Mouse (Mus musculus): Measurements from ENCODE around the gene Zfp53. TPM values are rescaled to one million over a fixed set of nuclear protein-coding genes. Genes with fewer than 3 reads are reported as not detected.
"Not testable (repeated sequence)": the region's sequence is repeated elsewhere in the genome, so short reads cannot be mapped to it uniquely, and the experiment has no call there.

The Zfp53 gene
- polyA plus RNA-seq, 1 experiment from 2014 or later = 10.1 TPM

- not testable (repeated sequence) for ATAC-seq (ENCODE audit: insufficient number of reproducible peaks, low FRiP score, low TSS enrichment, low read depth); H3K4me2 ChIP-seq (replicated peaks); H3K9me3 ChIP-seq (replicated peaks); H3K27me3 ChIP-seq; H3K9ac ChIP-seq; H3K4me3 ChIP-seq (replicated peaks); H3K4me1 ChIP-seq; H3K36me3 ChIP-seq; H3K27ac ChIP-seq (replicated peaks)
- WGBS = 61% methylated on average over 9 of the region's 10 CpGs
Measured at GRCm38 (mm10) chr17:21478103-21478777, 10.6 kb upstream of the Zfp53 start.

DNA sequence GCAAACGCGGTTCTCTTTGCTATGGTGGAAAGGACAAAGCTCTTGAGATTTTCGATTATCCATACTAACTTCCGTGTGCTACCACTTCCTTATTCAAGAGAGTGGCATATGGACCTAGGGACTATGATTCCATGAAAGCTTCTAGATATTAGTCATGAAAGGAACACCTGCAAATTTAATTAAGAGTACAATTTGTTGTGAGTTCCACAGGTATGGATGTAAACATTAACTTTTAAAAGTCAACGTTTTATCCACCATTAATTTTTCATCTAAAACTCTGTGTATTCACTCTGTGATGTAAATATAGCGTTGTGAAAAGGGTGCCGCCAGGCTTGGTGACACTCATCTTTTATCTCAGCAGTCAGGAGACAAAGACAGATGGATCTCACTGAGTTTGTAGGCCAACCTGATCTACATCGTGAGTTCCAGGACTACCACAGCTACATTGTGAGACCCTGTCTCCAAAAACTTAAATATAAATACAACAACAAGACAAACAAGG is 753 bp downstream of the Zfp53 start:
- no peak for ATAC-seq (ENCODE audit: insufficient number of reproducible peaks, low FRiP score, low TSS enrichment, low read depth)
- Histone ChIP-seq H3K4me3 (replicated peaks) (peak overlapping the region; percentile 90), H3K27me3 (no peaks in the 10 kb centered on the region), H3K9ac (peak overlapping the region; percentile 72; the same call in 1 of the 2 replicates), H3K9me3 (replicated peaks) (no peaks in the 10 kb centered on the region), H3K27ac (replicated peaks) (0 out of 2 replicates have a peak overlapping the region, but pooled peaks have one; percentile 84), H3K4me1 (no peaks in the 10 kb centered on the region), H3K36me3 (peaks cover 9% of the 10 kb centered on the region; the same call in 1 of the 2 replicates), H3K4me2 (replicated peaks) (peak overlapping the region; percentile 69)
- 19% methylated on average over 8 of the region's 8 CpGs for WGBS

DNA sequence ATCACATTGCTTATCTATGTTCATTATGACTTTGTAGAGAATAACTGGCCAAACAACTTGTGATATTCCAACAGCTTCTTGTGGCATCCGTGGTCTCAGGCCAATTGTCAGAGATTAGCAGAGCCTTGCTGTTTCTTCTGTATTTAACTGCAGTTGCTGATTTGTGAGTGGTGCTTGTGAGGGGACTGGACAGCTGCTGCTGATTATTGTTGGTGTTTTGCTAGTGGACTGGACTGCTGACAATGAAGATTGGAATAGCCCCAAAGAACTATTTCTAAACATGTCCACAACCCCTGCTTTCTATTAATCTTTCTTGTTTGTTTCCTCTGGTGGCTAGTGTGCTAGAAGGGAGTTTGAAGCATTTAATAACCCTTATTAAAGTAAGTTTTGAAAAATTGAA is 12.6 kb downstream of the Zfp53 start:
- H3K27me3 ChIP-seq = no peaks in the 10 kb centered on the region
- no peaks in the 10 kb centered on the region for H3K4me1 ChIP-seq
- H3K9ac ChIP-seq = no peak overlapping the region
- no peak overlapping the region for H3K27ac ChIP-seq (replicated peaks)
- 75% methylated on average over 1 of the region's 1 CpGs for WGBS
- no peak overlapping the region for H3K4me3 ChIP-seq (replicated peaks)
- no peaks in the 10 kb centered on the region for H3K9me3 ChIP-seq (replicated peaks)
- no peak overlapping the region for H3K4me2 ChIP-seq (replicated peaks)
- ATAC-seq (ENCODE audit: insufficient number of reproducible peaks, low FRiP score, low TSS enrichment, low read depth) = no peak
- H3K36me3 ChIP-seq = peaks cover 8% of the 10 kb centered on the region

- WGBS = 91% methylated on average over 1 of the region's 1 CpGs
- ATAC-seq (ENCODE audit: insufficient number of reproducible peaks, low FRiP score, low TSS enrichment, low read depth) = no peak
- H3K4me1 ChIP-seq = no peaks in the 10 kb centered on the region
- no peak overlapping the region for H3K4me2 ChIP-seq (replicated peaks)
- no peak overlapping the region for H3K27ac ChIP-seq (replicated peaks)
- H3K9me3 ChIP-seq (replicated peaks) = no peaks in the 10 kb centered on the region
- H3K27me3 ChIP-seq = no peaks in the 10 kb centered on the region
- no peak overlapping the region for H3K4me3 ChIP-seq (replicated peaks)
- no peak overlapping the region for H3K9ac ChIP-seq
- peaks cover 15% of the 10 kb centered on the region for H3K36me3 ChIP-seq
Measured at GRCm38 (mm10) chr17:21504524-21504923, 15.7 kb downstream of the Zfp53 start.

DNA sequence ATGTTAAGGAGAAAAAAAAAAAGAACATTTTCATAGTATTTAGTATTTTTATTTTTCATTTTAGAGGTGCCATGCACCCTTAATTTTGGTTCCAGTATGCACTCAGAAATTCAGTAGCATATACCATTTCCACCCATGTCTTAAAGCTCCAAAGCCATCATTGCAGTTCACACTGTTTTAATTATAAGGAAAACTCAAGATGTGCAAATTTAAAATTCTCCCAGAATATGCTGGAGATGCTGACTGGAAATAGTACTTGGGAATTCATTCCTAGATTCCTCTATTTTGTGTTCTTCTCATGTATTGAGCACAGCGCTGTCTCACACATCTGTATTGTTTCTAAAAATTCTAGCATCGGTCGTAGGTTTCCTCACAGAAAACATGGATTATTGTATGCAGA is 17.5 kb downstream of the Zfp53 start:
- no peak overlapping the region for H3K27ac ChIP-seq (replicated peaks)
- WGBS = 98% methylated on average over 3 of the region's 3 CpGs
- H3K4me2 ChIP-seq (replicated peaks) = no peak overlapping the region
- H3K4me3 ChIP-seq (replicated peaks) = no peak overlapping the region
- peaks cover 15% of the 10 kb centered on the region for H3K36me3 ChIP-seq
- no peak overlapping the region for H3K9ac ChIP-seq
- H3K4me1 ChIP-seq = no peaks in the 10 kb centered on the region
- no peak for ATAC-seq (ENCODE audit: insufficient number of reproducible peaks, low FRiP score, low TSS enrichment, low read depth)
- no peaks in the 10 kb centered on the region for H3K9me3 ChIP-seq (replicated peaks)
- no peaks in the 10 kb centered on the region for H3K27me3 ChIP-seq

DNA sequence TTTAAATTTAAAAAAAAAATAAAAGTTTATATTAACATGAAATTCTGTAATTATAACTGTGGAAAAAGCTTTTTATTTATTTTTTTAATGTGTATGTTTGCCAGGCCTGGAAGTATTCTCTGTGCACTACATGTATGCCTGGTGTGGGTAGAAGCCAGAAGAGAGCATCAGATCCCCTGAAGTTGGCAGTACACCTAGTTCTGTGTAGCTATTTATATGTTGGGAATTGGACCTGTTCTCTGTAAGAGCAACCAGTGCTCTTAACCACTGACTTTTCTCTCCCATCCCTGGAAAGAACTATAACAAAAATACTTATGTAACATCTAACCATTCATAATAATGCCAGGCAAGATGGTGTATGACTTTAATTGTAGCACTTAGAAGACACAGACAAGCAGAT is 21.0 kb downstream of the Zfp53 start:
- Histone ChIP-seq H3K4me3 (replicated peaks) (no peak overlapping the region), H3K27ac (replicated peaks) (no peak overlapping the region), H3K4me2 (replicated peaks) (no peak overlapping the region), H3K9me3 (replicated peaks) (no peaks in the 10 kb centered on the region), H3K4me1 (no peaks in the 10 kb centered on the region), H3K36me3 (peaks cover 15% of the 10 kb centered on the region; the same call in 1 of the 2 replicates), H3K27me3 (no peaks in the 10 kb centered on the region), H3K9ac (no peak overlapping the region)
- ATAC-seq (ENCODE audit: insufficient number of reproducible peaks, low FRiP score, low TSS enrichment, low read depth) = no peak

- peak overlapping the region; percentile 77 for H3K4me2 ChIP-seq (replicated peaks)
- 0 out of 2 replicates have a peak overlapping the region, but pooled peaks have one; percentile 71 for H3K9ac ChIP-seq
- ATAC-seq (ENCODE audit: insufficient number of reproducible peaks, low FRiP score, low TSS enrichment, low read depth) = no peak
Measured at GRCm38 (mm10) chr17:21515403-21516105, 26.8 kb downstream of the Zfp53 start.

GRCm38 (mm10) chr17:21516201-21517129 is 27.7 kb downstream of the Zfp53 start:
- Histone ChIP-seq H3K27ac (replicated peaks) (peak overlapping the region; percentile 97), H3K4me2 (replicated peaks) (peak overlapping the region; percentile 77), H3K27me3 (no peaks in the 10 kb centered on the region), H3K9ac (peak overlapping the region; percentile 71), H3K4me3 (replicated peaks) (peak overlapping the region; percentile 60), H3K36me3 (no peaks in the 10 kb centered on the region), H3K4me1 (peaks cover 8% of the 10 kb centered on the region; the same call in 1 of the 2 replicates), H3K9me3 (replicated peaks) (no peaks in the 10 kb centered on the region)
- peak; percentile 89 for ATAC-seq (ENCODE audit: insufficient number of reproducible peaks, low FRiP score, low TSS enrichment, low read depth)
- under 1% methylated on average over 37 of the region's 37 CpGs for WGBS

More at GRCm38 (mm10) chr17:21515403-21516105, 26.8 kb downstream of the Zfp53 start:
- Histone ChIP-seq H3K36me3 (no peaks in the 10 kb centered on the region), H3K9me3 (replicated peaks) (no peaks in the 10 kb centered on the region), H3K4me3 (replicated peaks) (peak overlapping the region; percentile 60; the same call in 1 of the 2 replicates), H3K27ac (replicated peaks) (peak overlapping the region; percentile 97), H3K4me1 (peaks cover 8% of the 10 kb centered on the region; the same call in 1 of the 2 replicates), H3K27me3 (no peaks in the 10 kb centered on the region)
- 1% methylated on average over 8 of the region's 8 CpGs for WGBS

DNA sequence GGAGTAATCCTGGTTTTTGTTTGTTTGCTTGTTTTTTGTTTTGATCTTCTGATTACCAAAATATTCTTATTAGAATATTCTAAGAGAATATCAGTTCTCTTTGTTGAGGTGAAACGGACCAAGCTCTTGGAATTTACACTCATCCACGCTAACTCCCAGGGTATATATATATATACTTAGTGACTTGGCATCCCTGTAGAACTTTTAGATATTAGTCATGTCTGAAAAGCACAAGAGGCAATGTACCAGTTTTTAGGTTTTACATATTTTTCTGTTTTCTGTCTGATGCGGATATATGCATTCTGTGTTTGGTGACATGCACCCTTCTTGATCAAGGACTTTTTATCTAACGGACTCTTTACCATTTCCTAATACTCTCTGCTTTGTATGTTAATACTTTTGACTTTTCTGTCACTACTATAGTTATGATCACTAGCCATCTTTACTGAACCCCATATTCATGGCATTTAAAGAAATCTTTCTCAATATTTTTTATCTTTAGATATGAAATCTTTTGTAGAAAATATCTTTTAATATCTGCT is 28.4 kb downstream of the Zfp53 start:
- no peaks in the 10 kb centered on the region for H3K36me3 ChIP-seq
- 30% methylated on average over 4 of the region's 4 CpGs for WGBS
- no peaks in the 10 kb centered on the region for H3K9me3 ChIP-seq (replicated peaks)
- no peaks in the 10 kb centered on the region for H3K27me3 ChIP-seq
- H3K9ac ChIP-seq = peak overlapping the region; percentile 71
- peak overlapping the region; percentile 60 for H3K4me3 ChIP-seq (replicated peaks)
- H3K4me1 ChIP-seq = peaks cover 8% of the 10 kb centered on the region; the same call in 1 of the 2 replicates
- no peak for ATAC-seq (ENCODE audit: insufficient number of reproducible peaks, low FRiP score, low TSS enrichment, low read depth)
- peak overlapping the region; percentile 77 for H3K4me2 ChIP-seq (replicated peaks)
- H3K27ac ChIP-seq (replicated peaks) = peak overlapping the region; percentile 97

DNA sequence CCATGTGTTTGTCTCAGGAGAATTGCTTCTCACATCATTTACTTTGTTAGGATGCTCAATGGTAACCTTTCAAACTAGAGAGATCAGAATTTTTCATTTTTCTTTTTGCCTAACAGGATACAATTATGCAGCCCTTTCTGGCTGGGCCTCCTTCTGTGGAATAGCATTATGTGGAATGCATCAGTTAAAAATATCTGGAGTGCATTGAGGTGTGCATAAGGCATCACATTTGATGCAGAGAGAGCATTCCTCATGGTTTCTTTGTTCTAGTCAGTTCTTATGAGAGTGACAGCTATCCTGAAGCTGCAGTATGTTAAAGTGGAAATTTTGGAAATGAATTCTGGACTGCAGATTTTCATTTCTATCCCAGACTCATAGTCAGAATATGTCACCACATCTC is 37.5 kb downstream of the Zfp53 start:
- no peaks in the 10 kb centered on the region for H3K36me3 ChIP-seq
- no peak overlapping the region for H3K27ac ChIP-seq (replicated peaks)
- no peaks in the 10 kb centered on the region for H3K27me3 ChIP-seq
- no peak overlapping the region for H3K4me3 ChIP-seq (replicated peaks)
- peaks cover 1% of the 10 kb centered on the region; the same call in 1 of the 2 replicates for H3K4me1 ChIP-seq
- no peak overlapping the region for H3K4me2 ChIP-seq (replicated peaks)
- no peak overlapping the region for H3K9ac ChIP-seq
- no peaks in the 10 kb centered on the region for H3K9me3 ChIP-seq (replicated peaks)
- ATAC-seq (ENCODE audit: insufficient number of reproducible peaks, low FRiP score, low TSS enrichment, low read depth) = no peak
